Mouse (Mus musculus) forebrain, embryonic 15.5 days (tissue): ENCODE results near the gene Rbp1. TPM values are rescaled to one million over a fixed set of nuclear protein-coding genes. Genes with fewer than 3 reads are reported as not detected.

Experiments
- ATAC-seq: fragments of 200-750 bp; cut with Nextera tagmentation; replicated peaks from 2 replicates; pipeline ENCODE4 v1.8.0; 2017; ENCODE audit warnings: mild to moderate bottlenecking, moderate TSS enrichment, moderate library complexity
- H3K27ac ChIP-seq: fragments of 300-500 bp; sonication (generic); replicated peaks from 2 replicates; pipeline ENCODE4 v1.5.1; 2015; ENCODE audit warnings: mild to moderate bottlenecking, inconsistent platforms
- H3K27me3 ChIP-seq: fragments of 300-500 bp; sonication (generic); 2 replicates; pipeline ENCODE4 v1.6.1; 2015; ENCODE audit warnings: inconsistent platforms
- H3K36me3 ChIP-seq: fragments of 300-500 bp; sonication (generic); 2 replicates; pipeline ENCODE4 v1.6.1; 2015; ENCODE audit warnings: mild to moderate bottlenecking, inconsistent platforms
- H3K4me1 ChIP-seq: fragments of 300-500 bp; sonication (generic); 2 replicates; pipeline ENCODE4 v1.6.1; 2015; ENCODE audit warnings: inconsistent platforms
- H3K4me2 ChIP-seq: fragments of 300-500 bp; sonication (generic); replicated peaks from 2 replicates; pipeline ENCODE4 v1.6.1; 2015; ENCODE audit warnings: mild to moderate bottlenecking, inconsistent platforms
- H3K4me3 ChIP-seq: fragments of 300-500 bp; sonication (generic); 2 replicates; pipeline ENCODE4 v1.5.1; 2015; ENCODE audit warnings: mild to moderate bottlenecking, inconsistent platforms
- H3K9ac ChIP-seq: fragments of 300-500 bp; sonication (generic); replicated peaks from 2 replicates; pipeline ENCODE4 v1.6.1; 2015; ENCODE audit warnings: mild to moderate bottlenecking, inconsistent platforms
- H3K9me3 ChIP-seq: fragments of 300-500 bp; sonication (generic); 2 replicates; pipeline ENCODE4 v1.6.1; 2016; ENCODE audit warnings: inconsistent platforms
- WGBS: fragments of 180-500 bp; shearing (Covaris S2); methylation state at CpG from one replicate; pipeline ENCODE4 v1.1.7; 2015; ENCODE audit warnings: mixed read lengths; 5-methylcytosine and 5-hydroxymethylcytosine counted together
- polyA plus RNA-seq: library from polyadenylated mRNA; unstranded; fragments of >200 nt; fragmentation: Nextera tagmentation; extraction: Ambion mirVana; gene quantifications from 2 replicates; pipeline ENCODE4 v1.2.1, GENCODE M21; 2015

Gene Rbp1
- polyA plus RNA-seq, 1 experiment from 2014 or later: 42.7 TPM

GRCm38 (mm10) chr9:98480172-98480749 lies 57.5 kb downstream of the Rbp1 start:
- H3K9me3 ChIP-seq: no peaks in the 10 kb centered on the region
- no peaks in the 10 kb centered on the region for H3K27me3 ChIP-seq
- H3K9ac ChIP-seq: no peak overlapping the region
- H3K36me3 ChIP-seq: no peaks in the 10 kb centered on the region
- no peaks in the 10 kb centered on the region for H3K4me1 ChIP-seq
- ATAC-seq: no peak
- H3K4me3 ChIP-seq: no peak overlapping the region
- no peak overlapping the region for H3K27ac ChIP-seq
- no peak overlapping the region for H3K4me2 ChIP-seq
- WGBS: 78% methylated on average over 2 of the region's 2 CpGs

GRCm38 (mm10) chr9:98482256-98482655 lies 59.5 kb downstream of the Rbp1 start:
- Histone ChIP-seq H3K4me3 (no peak overlapping the region), H3K4me2 (no peak overlapping the region), H3K27ac (no peak overlapping the region), H3K9me3 (no peaks in the 10 kb centered on the region), H3K27me3 (no peaks in the 10 kb centered on the region), H3K9ac (no peak overlapping the region), H3K4me1 (no peaks in the 10 kb centered on the region), H3K36me3 (no peaks in the 10 kb centered on the region)
- no peak for ATAC-seq
- 71% methylated on average over 4 of the region's 4 CpGs for WGBS

DNA sequence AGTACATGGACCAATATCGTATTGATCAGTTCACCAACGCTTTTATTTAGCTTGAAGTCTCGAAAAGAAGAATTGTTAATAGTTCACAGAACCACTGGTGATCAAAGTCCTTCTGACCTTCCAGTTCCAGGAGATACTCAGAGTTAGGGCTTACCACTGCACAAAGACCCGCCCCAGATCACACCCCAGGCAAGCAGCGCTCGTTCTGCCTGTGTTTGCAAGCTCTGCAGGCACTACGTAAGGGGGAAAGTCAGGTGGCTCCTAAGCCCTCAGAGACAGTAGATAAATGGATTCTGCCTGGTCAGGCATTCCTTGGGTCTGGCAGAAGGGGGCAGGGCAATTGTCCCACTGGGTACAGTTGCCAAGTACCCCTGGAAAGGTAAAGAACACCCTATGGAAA lies 62.3 kb downstream of the Rbp1 start:
- no peaks in the 10 kb centered on the region for H3K36me3 ChIP-seq
- no peaks in the 10 kb centered on the region for H3K9me3 ChIP-seq
- no peak for ATAC-seq
- H3K4me3 ChIP-seq: no peak overlapping the region
- no peaks in the 10 kb centered on the region for H3K27me3 ChIP-seq
- H3K27ac ChIP-seq: no peak overlapping the region
- no peaks in the 10 kb centered on the region for H3K4me1 ChIP-seq
- WGBS: 85% methylated on average over 7 of the region's 7 CpGs
- H3K9ac ChIP-seq: no peak overlapping the region
- no peak overlapping the region for H3K4me2 ChIP-seq

DNA sequence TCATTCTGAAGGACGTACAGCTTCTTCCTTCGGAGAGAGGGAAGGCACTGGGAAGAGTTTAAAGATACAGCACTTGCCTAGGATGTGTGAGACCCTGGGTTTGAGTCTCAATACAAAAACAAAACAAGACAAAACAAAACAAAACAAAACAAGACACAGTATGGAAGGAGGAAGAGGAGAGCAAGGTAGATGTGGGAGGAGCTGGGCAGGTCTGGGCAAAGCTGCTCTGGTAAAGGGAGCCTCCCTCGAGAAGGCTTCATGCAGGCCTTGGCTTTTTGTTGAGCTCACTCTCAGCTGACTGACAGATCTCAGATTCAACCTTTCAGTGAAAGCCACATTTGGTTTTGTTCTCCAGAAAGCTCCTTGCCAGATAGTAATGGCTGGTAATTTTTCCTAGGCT lies 63.1 kb downstream of the Rbp1 start, which contains the start of gene Rbp2:
TSS of gene Rbp2 (plus strand) at position 301 of the 400 bp plus-strand sequence.
- Histone ChIP-seq H3K4me2 (no peak within 1 kb of the TSS), H3K36me3 (no peaks in the 10 kb centered on the region), H3K9me3 (no peaks in the 10 kb centered on the region), H3K27me3 (no peaks in the 10 kb centered on the region), H3K9ac (no peak within 1 kb of the TSS), H3K4me1 (no peaks in the 10 kb centered on the region), H3K4me3 (no peak within 1 kb of the TSS), H3K27ac (no peak within 1 kb of the TSS)
- ATAC-seq: no peak
- WGBS: 87% methylated on average over 3 of the region's 3 CpGs

GRCm38 (mm10) chr9:98487273-98487672 lies 64.5 kb downstream of the Rbp1 start:
- ATAC-seq: no peak
- WGBS: 57% methylated on average over 6 of the region's 6 CpGs
- Histone ChIP-seq H3K4me3 (no peak overlapping the region), H3K27ac (no peak overlapping the region), H3K4me2 (no peak overlapping the region), H3K27me3 (no peaks in the 10 kb centered on the region), H3K36me3 (no peaks in the 10 kb centered on the region), H3K9me3 (no peaks in the 10 kb centered on the region), H3K4me1 (no peaks in the 10 kb centered on the region), H3K9ac (no peak overlapping the region)

DNA sequence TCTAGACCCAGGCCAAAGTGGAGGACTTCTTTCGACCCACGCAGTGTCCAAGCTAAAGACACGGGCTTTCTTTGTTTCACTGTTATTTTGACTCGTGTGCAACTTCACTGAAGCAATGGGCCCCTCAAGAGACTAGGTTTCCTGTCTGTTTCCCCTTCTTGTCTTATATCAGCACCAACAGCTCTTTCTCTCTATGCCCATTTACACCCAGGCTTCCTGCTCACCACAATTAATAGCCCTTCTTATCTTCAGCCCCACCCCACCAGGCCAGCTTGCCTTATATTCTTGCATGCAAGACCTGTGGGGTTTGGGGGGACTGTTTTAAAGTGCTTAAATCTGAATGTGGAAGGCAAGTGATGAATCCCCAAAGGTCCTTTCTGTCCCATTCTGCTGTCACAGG lies 66.8 kb downstream of the Rbp1 start:
- Histone ChIP-seq H3K4me3 (no peak overlapping the region), H3K4me2 (no peak overlapping the region), H3K36me3 (no peaks in the 10 kb centered on the region), H3K9ac (no peak overlapping the region), H3K27me3 (no peaks in the 10 kb centered on the region), H3K4me1 (no peaks in the 10 kb centered on the region), H3K9me3 (no peaks in the 10 kb centered on the region), H3K27ac (no peak overlapping the region)
- no peak for ATAC-seq
- 87% methylated on average over 4 of the region's 4 CpGs for WGBS

GRCm38 (mm10) chr9:98490128-98490527 lies 67.4 kb downstream of the Rbp1 start:
- H3K27me3 ChIP-seq: no peaks in the 10 kb centered on the region
- ATAC-seq: no peak
- H3K27ac ChIP-seq: no peak overlapping the region
- H3K4me1 ChIP-seq: no peaks in the 10 kb centered on the region
- no peak overlapping the region for H3K4me2 ChIP-seq
- H3K36me3 ChIP-seq: no peaks in the 10 kb centered on the region
- H3K4me3 ChIP-seq: no peak overlapping the region
- H3K9me3 ChIP-seq: no peaks in the 10 kb centered on the region
- 55% methylated on average over 4 of the region's 4 CpGs for WGBS
- H3K9ac ChIP-seq: no peak overlapping the region

GRCm38 (mm10) chr9:98491071-98491470 lies 68.3 kb downstream of the Rbp1 start:
- H3K36me3 ChIP-seq: no peaks in the 10 kb centered on the region
- no peak overlapping the region for H3K4me3 ChIP-seq
- H3K4me2 ChIP-seq: no peak overlapping the region
- no peaks in the 10 kb centered on the region for H3K4me1 ChIP-seq
- H3K9ac ChIP-seq: no peak overlapping the region
- 60% methylated on average over 5 of the region's 5 CpGs for WGBS
- no peaks in the 10 kb centered on the region for H3K9me3 ChIP-seq
- no peak overlapping the region for H3K27ac ChIP-seq
- no peak for ATAC-seq
- H3K27me3 ChIP-seq: no peaks in the 10 kb centered on the region

GRCm38 (mm10) chr9:98492212-98492611 lies 69.5 kb downstream of the Rbp1 start:
- 0 out of 2 replicates have a peak, but pooled peaks cover 2% of the 10 kb centered on the region for H3K4me1 ChIP-seq
- ATAC-seq: no peak
- no peaks in the 10 kb centered on the region for H3K27me3 ChIP-seq
- no peak overlapping the region for H3K9ac ChIP-seq
- no peak overlapping the region for H3K27ac ChIP-seq
- no peak overlapping the region for H3K4me2 ChIP-seq
- no peaks in the 10 kb centered on the region for H3K36me3 ChIP-seq
- H3K9me3 ChIP-seq: no peaks in the 10 kb centered on the region
- WGBS: 90% methylated on average over 5 of the region's 5 CpGs
- H3K4me3 ChIP-seq: no peak overlapping the region

DNA sequence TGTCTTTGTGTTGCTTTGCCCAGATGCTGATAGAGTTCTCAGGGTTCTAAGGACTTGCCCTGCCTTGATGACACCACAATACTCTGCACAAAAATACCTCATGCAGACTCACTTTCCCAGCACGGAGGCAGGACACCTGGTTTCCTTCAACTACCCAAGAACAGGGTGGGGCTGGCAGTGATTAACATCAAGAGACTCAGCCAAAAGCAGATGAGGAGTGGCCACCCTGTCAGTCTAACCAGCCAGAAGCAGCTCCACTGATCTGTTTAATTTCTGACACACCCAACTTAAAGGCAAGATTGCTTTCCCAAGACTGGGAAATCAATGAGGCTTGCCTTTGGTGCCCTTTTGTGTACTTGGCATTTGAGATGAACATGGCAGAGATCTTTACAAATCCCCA lies 70.1 kb downstream of the Rbp1 start:
- Histone ChIP-seq H3K9ac (no peak overlapping the region), H3K27me3 (no peaks in the 10 kb centered on the region), H3K4me3 (no peak overlapping the region), H3K9me3 (no peaks in the 10 kb centered on the region), H3K4me2 (no peak overlapping the region), H3K36me3 (no peaks in the 10 kb centered on the region), H3K27ac (no peak overlapping the region), H3K4me1 (peaks cover 8% of the 10 kb centered on the region)
- 84% methylated on average over 1 of the region's 1 CpGs for WGBS
- ATAC-seq: no peak

Other genes starting within 250 kb of the Rbp1 start
- gene Nmnat3, start 135.5 kb upstream of the Rbp1 start, polyA plus RNA-seq: 2.5 TPM in 2 replicates
- 0.53 TPM in 1 of 2 replicates, not detected in the other for gene Rbp2, start 63.2 kb downstream of the Rbp1 start, polyA plus RNA-seq
- 128 and 133 TPM in 2 replicates for gene Copb2, start 140.8 kb downstream of the Rbp1 start, polyA plus RNA-seq
- gene Mrps22, start 178.7 kb downstream of the Rbp1 start, polyA plus RNA-seq: 54.9 and 57.4 TPM in 2 replicates